Mouse (Mus musculus) ES-E14 (cell line): Measurements from ENCODE around the gene Prkch. TPM values are rescaled to one million over a fixed set of nuclear protein-coding genes. Genes with fewer than 3 reads are reported as not detected.
A peak's percentile ranks its signal among the peaks of the same experiment; 100 is the strongest.
"Not testable (repeated sequence)": the region's sequence is repeated elsewhere in the genome, so short reads cannot be mapped to it uniquely, and the experiment has no call there.

Experiments
- DNase-seq: peaks from one replicate; pipeline ENCODE4 v3.0.0-alpha.2; 2013; ENCODE audit warnings: low read depth, low spot score
- H3K27ac ChIP-seq: 2 replicates; pipeline ENCODE4 v1.5.1; 2012; ENCODE audit warnings: low read depth, mild to moderate bottlenecking, low read length, moderate library complexity, mixed read lengths; ENCODE audit not compliant: poor library complexity, insufficient read depth, severe bottlenecking
- H3K36me3 ChIP-seq: 2 replicates; pipeline ENCODE4 v1.6.1; 2012; ENCODE audit warnings: mild to moderate bottlenecking, low read length, moderate library complexity, mixed read lengths; ENCODE audit not compliant: control insufficient read depth, poor library complexity, insufficient read depth, severe bottlenecking
- H3K4me1 ChIP-seq, 2 experiments: fragments of 150-350 bp in 1 of 2; sonication (generic) in 1 of 2; 2 replicates each; pipeline ENCODE4 v1.6.1; 2012; ENCODE audit warnings: low read length in 2 of 2, mild to moderate bottlenecking in 1 of 2, mixed read lengths in 1 of 2; ENCODE audit not compliant: control insufficient read depth in 2 of 2, insufficient read depth in 2 of 2, poor library complexity in 1 of 2
- H3K4me3 ChIP-seq, 2 experiments: fragments of 150-350 bp in 1 of 2; sonication (generic) in 1 of 2; 2 replicates each; pipeline ENCODE4 v1.5.1; 2012; ENCODE audit warnings: low read length in 2 of 2, low read depth in 1 of 2, mild to moderate bottlenecking in 1 of 2, mixed read lengths in 1 of 2; ENCODE audit not compliant: insufficient read depth in 1 of 2, poor library complexity in 1 of 2, severe bottlenecking in 1 of 2
- H3K9ac ChIP-seq: 2 replicates; pipeline ENCODE4 v1.6.1; 2012; ENCODE audit warnings: low read depth, mild to moderate bottlenecking, low read length, mixed read lengths; ENCODE audit not compliant: poor library complexity, insufficient read depth, severe bottlenecking
- H3K9me3 ChIP-seq: fragments of 150-350 bp; sonication (generic); 2 replicates; pipeline ENCODE4 v1.6.1; 2012; ENCODE audit warnings: low read depth, mild to moderate bottlenecking, low read length; ENCODE audit not compliant: control insufficient read depth, insufficient read depth
- CHD2 ChIP-seq: IDR thresholded peaks from 2 replicates; pipeline ENCODE4 v1.6.1; 2014; ENCODE audit warnings: mild to moderate bottlenecking, low read depth, low read length, inconsistent platforms
- HCFC1 ChIP-seq: IDR thresholded peaks from 2 replicates; pipeline ENCODE4 v1.6.1; 2012; ENCODE audit warnings: low read length, inconsistent platforms, borderline replicate concordance; ENCODE audit not compliant: insufficient read depth
- MAFK ChIP-seq: IDR thresholded peaks from 2 replicates; pipeline ENCODE4 v1.6.1; 2014; ENCODE audit warnings: mild to moderate bottlenecking, low read depth, low read length, inconsistent platforms; ENCODE audit not compliant: insufficient read depth
- ZC3H11A ChIP-seq: IDR thresholded peaks from 2 replicates; pipeline ENCODE4 v1.6.1; 2012; ENCODE audit warnings: low read depth, mild to moderate bottlenecking, inconsistent platforms, low read length, borderline replicate concordance
- ZNF384 ChIP-seq: IDR thresholded peaks from 2 replicates; pipeline ENCODE4 v1.6.1; 2012; ENCODE audit warnings: low read depth, low read length, inconsistent platforms
- in situ Hi-C, 2 experiments: fragments of 600-800 bp; cut with MboI; formaldehyde crosslinking; loops; one replicate each; pipeline ENCODE4 v1.15.1; 2025; ENCODE audit warnings: low sequenced_read_pairs in 2 of 2, inconsistent platforms in 1 of 2; ENCODE audit not compliant: unreplicated experiment in 2 of 2
- total RNA-seq: library from RNA; depleted of rRNA; stranded (reverse); fragments of 300-350 nt; gene quantifications from 2 replicates; pipeline ENCODE4 v1.2.3, GENCODE M21; 2012; rRNA removed

The Prkch gene
- total RNA-seq, result 2.8 and 4.1 TPM in 2 replicates

GRCm38 (mm10) chr12:73584610-73585240 lies at the start of gene Prkch:
TSS of gene Prkch (plus strand) at chr12:73584796.
- H3K9me3 ChIP-seq, result no peaks in the 10 kb centered on the region
- H3K9ac ChIP-seq, result peak within 1 kb of the TSS; percentile 52
- H3K36me3 ChIP-seq, result no peaks in the 10 kb centered on the region
- H3K4me1 ChIP-seq, result peaks cover 0 to 6% of the 10 kb centered on the region in 2 experiments; a peak in 1 of 4 replicates
- TF ChIP-seq ZC3H11A, result no peak
- no peak for TF ChIP-seq CHD2
- no peak for TF ChIP-seq ZNF384
- TF ChIP-seq HCFC1, result peak; percentile 34; the same call in 1 of the 2 replicates
- TF ChIP-seq MAFK, result no peak
- DNase-seq, result peak; percentile 54
- H3K4me3 ChIP-seq, result peak within 1 kb of the TSS; percentile 73 to 76
- in situ Hi-C loops, result no loop called here
- no peak within 1 kb of the TSS for H3K27ac ChIP-seq

- DNase-seq, result peak; percentile 59
- H3K36me3 ChIP-seq, result no peaks in the 10 kb centered on the region
- no peak for TF ChIP-seq ZC3H11A
- TF ChIP-seq MAFK, result no peak
- peak; percentile 78 for TF ChIP-seq ZNF384
- H3K9ac ChIP-seq, result 0 out of 2 replicates have a peak overlapping the region, but pooled peaks have one; percentile 2
- H3K9me3 ChIP-seq, result no peaks in the 10 kb centered on the region
- in situ Hi-C loops, result loop anchor here (25.0 kb wide), 1 partner anchor 500 kb away; no protein-coding TSS in a partner anchor
- H3K4me3 ChIP-seq, result peak overlapping the region in 1 of 2 experiments; percentile 23; a peak in 1 of 4 replicates
- no peak overlapping the region for H3K27ac ChIP-seq
- peaks cover 0 to 3% of the 10 kb centered on the region in 2 experiments; a peak in 2 of 4 replicates for H3K4me1 ChIP-seq
Measured at GRCm38 (mm10) chr12:73537499-73538138, 47.0 kb upstream of the Prkch start.

GRCm38 (mm10) chr12:73538139-73538508 lies 46.5 kb upstream of the Prkch start:
- not testable (repeated sequence) for H3K9me3 ChIP-seq, DNase-seq, H3K4me1 ChIP-seq, H3K36me3 ChIP-seq, H3K4me3 ChIP-seq, H3K27ac ChIP-seq, H3K9ac ChIP-seq
- in situ Hi-C loops, result loop anchor here (25.0 kb wide), 1 partner anchor 501 kb away; no protein-coding TSS in a partner anchor

- H3K9ac ChIP-seq, result no peak overlapping the region
- peaks cover 0 to 3% of the 10 kb centered on the region in 2 experiments; a peak in 2 of 4 replicates for H3K4me1 ChIP-seq
- H3K27ac ChIP-seq, result no peak overlapping the region
- no peak for DNase-seq
- no peak for TF ChIP-seq CHD2
- no peak for TF ChIP-seq ZC3H11A
- no peak for TF ChIP-seq HCFC1
- no peak for TF ChIP-seq MAFK
- no peak for TF ChIP-seq ZNF384
- in situ Hi-C loops, result loop anchor here (25.0 kb wide), 1 partner anchor 502 kb away; no protein-coding TSS in a partner anchor
- no peaks in the 10 kb centered on the region for H3K9me3 ChIP-seq
- H3K4me3 ChIP-seq, result peak overlapping the region in 1 of 2 experiments; percentile 20; a peak in 1 of 4 replicates
- no peaks in the 10 kb centered on the region for H3K36me3 ChIP-seq
Measured at GRCm38 (mm10) chr12:73539151-73539550, 45.4 kb upstream of the Prkch start.

- Histone ChIP-seq H3K4me3 (no peak overlapping the region), H3K36me3 (no peaks in the 10 kb centered on the region), H3K27ac (no peak overlapping the region), H3K4me1 (peaks cover 0 to 3% of the 10 kb centered on the region in 2 experiments; a peak in 2 of 4 replicates), H3K9ac (no peak overlapping the region), H3K9me3 (no peaks in the 10 kb centered on the region)
- in situ Hi-C loops, result loop anchor here (25.0 kb wide), 1 partner anchor 503 kb away; no protein-coding TSS in a partner anchor
- no peak for DNase-seq
- TF ChIP-seq CHD2 (no peak), ZC3H11A (no peak), HCFC1 (no peak), ZNF384 (no peak), MAFK (no peak)
Measured at GRCm38 (mm10) chr12:73540402-73540801, 44.2 kb upstream of the Prkch start.
